Mouse (Mus musculus) CD8-positive naive resting alpha-beta T cell, adult 2 months (primary cell): ENCODE results near the gene Pard3b.

Experiments
- DNase-seq, 2 experiments: peaks; one replicate each; pipeline ENCODE4 v3.0.0; 2022; ENCODE audit warnings: low read depth in 2 of 2, low spot score in 2 of 2

Pard3b gene

GRCm38 (mm10) chr1:62625332-62625731, 986.7 kb downstream of the Pard3b start:
- DNase-seq, result no peak

GRCm38 (mm10) chr1:62625819-62626505, 987.3 kb downstream of the Pard3b start:
- DNase-seq, result no peak

GRCm38 (mm10) chr1:62629952-62630351, 991.3 kb downstream of the Pard3b start:
- no peak for DNase-seq

- DNase-seq, result no peak
These were observed 993.1 kb downstream of the Pard3b start for GRCm38 (mm10) chr1:62631511-62632305.

GRCm38 (mm10) chr1:62632886-62633285, 994.3 kb downstream of the Pard3b start:
- no peak for DNase-seq

GRCm38 (mm10) chr1:62635203-62635602, 996.6 kb downstream of the Pard3b start:
- no peak for DNase-seq

GRCm38 (mm10) chr1:62636906-62637673, 998.5 kb downstream of the Pard3b start:
- DNase-seq, result no peak

- no peak for DNase-seq
These were observed 1000.4 kb downstream of the Pard3b start for GRCm38 (mm10) chr1:62639012-62639411.

- no peak for DNase-seq
These were observed 1000.8 kb downstream of the Pard3b start for GRCm38 (mm10) chr1:62639440-62639839.

- DNase-seq, result no peak
These were observed 1006.1 kb downstream of the Pard3b start for GRCm38 (mm10) chr1:62644631-62645278.

- DNase-seq, result no peak
These were observed 1008.2 kb downstream of the Pard3b start for GRCm38 (mm10) chr1:62646812-62647211.

GRCm38 (mm10) chr1:62648116-62648515, 1009.5 kb downstream of the Pard3b start:
- no peak for DNase-seq

GRCm38 (mm10) chr1:62648591-62648990, 1010.0 kb downstream of the Pard3b start:
- DNase-seq, result no peak

GRCm38 (mm10) chr1:62650491-62650890, 1011.9 kb downstream of the Pard3b start:
- no peak for DNase-seq

- no peak for DNase-seq
These were observed 1015.8 kb downstream of the Pard3b start for GRCm38 (mm10) chr1:62654436-62654835.

GRCm38 (mm10) chr1:62664960-62665645, 1026.5 kb downstream of the Pard3b start:
- no peak for DNase-seq

GRCm38 (mm10) chr1:62665771-62666730, 1027.4 kb downstream of the Pard3b start:
- DNase-seq, result no peak

GRCm38 (mm10) chr1:62666780-62667179, 1028.2 kb downstream of the Pard3b start:
- DNase-seq, result no peak

GRCm38 (mm10) chr1:62678611-62679344, 1040.2 kb downstream of the Pard3b start:
- no peak for DNase-seq
